Mouse (Mus musculus) right cerebral cortex, postnatal 14 days (tissue): Measurements from ENCODE around the gene Trim2.

Experiments used
- DNase-seq: peaks from one replicate; pipeline ENCODE4 v3.0.0; 2022

Trim2 gene

DNA sequence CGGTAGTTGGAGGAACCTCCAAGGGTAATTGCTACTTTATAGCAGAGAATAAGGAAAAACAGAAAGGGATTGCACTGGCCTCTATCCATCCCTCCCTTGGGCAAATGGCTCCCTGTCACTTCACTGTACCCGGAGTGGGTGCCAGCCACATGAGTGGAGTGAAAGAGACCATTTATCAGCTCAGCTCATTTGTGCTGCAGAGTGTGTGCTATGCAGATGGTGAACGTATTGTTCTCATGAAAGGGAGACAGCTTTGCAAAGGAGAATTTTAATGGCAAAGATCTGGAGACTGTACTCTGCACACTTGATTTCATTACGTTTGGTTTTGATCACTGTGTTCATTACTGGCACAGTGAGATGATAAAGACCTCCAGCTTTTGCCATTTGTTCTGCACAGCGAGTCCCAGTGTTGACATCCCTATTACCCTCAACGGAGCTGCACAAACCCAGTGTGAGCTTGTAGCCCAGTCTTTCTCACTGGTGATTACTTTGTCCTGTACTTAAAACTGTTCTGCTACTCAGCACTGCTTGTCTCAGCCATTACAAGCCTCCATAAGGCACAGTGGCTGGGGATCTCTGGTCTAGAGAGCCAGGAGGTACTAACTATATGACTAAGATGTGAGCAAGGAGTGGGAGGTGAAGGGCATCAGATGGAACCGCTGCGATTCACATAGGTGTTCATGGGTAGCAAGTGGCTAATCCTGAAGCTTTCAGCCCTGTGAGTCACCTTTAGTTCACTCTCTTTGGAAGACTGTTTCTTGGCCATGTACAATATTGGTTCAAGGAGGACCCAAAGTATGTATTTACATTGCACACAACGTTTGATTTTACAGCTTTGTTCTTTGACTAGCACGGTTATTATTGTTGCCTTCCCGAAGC is 53.7 kb downstream of the Trim2 start:
- DNase-seq = no peak

DNA sequence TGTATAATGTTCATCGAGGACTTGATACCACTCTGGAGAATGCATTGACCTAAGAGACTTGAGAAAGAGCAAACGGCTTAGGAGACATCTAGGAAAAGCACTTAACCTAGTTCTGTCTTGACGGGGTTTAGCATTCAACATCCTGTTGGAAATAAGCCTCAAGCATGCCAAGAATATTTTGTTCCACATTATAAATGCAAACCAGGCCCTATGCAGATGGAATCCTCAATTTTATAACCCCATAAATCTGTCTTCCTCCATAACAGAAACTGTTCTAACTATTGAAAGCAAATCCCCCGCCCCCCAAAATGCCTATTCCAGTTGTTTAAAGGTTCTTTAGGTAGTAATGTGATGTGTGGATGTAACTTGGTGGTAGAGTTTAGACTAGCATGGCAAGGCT is 55.0 kb downstream of the Trim2 start:
- no peak for DNase-seq

DNA sequence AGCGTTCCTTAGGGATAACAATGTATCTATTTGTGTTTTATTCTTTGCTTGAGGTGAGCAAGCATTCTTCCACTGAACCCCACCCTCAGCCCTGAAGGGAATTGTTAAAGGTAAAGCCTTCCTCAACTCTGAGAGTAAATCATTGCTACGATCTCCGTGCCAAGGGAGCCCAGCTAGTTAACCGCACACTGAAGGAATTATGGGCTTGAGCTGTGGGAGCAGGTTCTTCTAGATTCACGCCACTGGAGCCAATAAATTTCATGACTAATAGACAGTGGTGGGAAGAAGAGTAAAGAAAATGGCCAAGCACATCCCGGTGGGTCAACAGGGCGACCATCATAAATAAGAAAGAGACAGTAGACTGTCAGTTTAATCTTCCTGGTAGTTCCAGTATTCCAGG is 56.4 kb downstream of the Trim2 start:
- no peak for DNase-seq

DNA sequence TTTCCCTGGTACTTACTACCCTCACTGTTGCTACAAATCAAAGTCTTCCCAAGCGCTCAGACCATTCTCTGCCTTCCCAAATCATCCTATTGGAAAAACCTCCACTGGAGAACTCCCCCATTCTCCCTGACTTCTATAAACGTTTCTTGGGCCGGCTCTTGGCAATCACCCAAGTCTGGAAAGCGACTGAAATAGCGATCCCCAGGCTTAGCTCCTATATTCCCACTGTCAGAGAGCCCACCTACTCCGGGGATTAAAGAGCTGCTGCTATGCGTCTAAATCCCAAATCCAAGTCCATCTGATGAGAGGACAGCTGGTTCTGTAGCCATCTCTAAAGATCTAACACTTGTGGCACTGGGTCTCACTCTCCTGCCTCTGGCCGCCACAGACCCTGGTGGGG is 58.9 kb downstream of the Trim2 start:
- DNase-seq = no peak

DNA sequence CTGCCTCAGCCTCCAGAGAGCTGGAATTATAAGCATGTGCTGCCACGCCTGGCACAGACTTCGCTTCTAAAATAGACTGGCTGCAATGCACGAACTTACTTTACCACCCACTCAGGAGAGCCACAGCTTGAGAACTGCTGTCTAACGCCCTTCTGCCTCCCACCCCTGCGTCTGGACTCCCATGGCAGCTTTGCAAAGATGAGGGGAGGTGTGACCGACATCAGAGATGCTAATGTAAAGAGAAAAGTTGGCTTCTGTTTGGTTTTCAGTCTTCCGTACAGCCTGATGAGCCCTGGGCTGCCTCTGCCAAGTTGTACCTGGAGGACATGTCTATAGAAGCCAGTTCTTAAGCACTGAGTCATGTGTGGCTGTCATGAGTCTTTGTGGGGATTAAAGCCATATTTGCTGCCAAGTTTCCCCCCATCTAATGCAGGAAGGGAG is 60.2 kb downstream of the Trim2 start:
- DNase-seq = peak; percentile 64

DNA sequence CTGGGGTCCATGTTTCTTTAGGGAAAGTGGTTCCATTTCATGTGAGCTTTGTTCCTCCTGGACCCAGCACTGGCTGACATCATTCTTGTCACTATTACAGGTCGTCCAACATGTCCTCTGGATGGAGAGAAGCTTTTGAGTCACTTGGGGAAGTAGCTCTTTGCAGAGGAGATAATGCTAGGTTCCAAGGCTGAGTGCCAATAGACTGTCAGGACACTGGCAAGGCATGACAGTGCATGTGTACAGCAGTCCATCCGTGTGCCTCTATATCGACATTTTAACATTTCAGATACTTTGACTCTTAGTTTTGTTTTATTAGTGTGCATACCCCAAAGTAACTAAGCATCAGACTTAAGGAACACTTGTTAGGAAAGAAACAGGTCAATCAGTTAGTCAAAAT is 63.6 kb downstream of the Trim2 start:
- DNase-seq = no peak

DNA sequence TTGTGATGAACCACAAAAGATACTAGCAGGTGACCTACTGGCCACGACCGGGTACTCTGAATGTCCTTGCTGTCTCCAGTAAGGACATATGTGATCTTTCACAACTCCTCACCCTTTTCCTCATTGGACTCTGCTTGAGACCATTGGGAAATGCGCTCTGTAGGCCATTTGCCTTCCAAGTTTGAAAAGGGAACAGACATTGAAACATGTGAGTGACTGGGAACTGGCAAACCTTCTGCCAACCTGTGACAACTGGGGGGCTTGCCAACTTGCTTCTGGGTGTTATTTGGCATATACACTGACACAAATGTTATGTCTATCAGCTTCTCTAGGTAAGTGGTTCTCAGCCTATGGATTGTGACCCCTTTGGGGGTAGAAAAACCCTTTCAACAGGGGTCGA is 64.2 kb downstream of the Trim2 start:
- no peak for DNase-seq

DNA sequence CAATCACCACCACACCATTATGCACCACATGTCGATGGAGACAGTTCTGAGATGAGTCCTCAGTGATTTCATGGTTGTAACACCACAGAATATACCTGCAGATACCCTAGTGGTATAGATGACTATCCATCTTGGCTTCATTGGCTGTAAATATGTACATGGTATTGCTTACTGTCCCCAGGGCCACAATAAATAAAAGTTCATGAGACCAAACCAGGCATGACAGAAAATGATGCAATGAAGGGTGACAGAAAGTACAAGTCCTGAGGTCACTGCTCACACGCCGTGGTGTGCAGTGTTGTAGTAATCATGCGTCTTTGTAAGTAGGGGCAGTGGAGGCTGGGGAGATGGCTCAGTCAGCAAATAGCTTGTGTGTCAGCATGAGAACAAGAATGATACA is 65.6 kb downstream of the Trim2 start:
- no peak for DNase-seq

DNA sequence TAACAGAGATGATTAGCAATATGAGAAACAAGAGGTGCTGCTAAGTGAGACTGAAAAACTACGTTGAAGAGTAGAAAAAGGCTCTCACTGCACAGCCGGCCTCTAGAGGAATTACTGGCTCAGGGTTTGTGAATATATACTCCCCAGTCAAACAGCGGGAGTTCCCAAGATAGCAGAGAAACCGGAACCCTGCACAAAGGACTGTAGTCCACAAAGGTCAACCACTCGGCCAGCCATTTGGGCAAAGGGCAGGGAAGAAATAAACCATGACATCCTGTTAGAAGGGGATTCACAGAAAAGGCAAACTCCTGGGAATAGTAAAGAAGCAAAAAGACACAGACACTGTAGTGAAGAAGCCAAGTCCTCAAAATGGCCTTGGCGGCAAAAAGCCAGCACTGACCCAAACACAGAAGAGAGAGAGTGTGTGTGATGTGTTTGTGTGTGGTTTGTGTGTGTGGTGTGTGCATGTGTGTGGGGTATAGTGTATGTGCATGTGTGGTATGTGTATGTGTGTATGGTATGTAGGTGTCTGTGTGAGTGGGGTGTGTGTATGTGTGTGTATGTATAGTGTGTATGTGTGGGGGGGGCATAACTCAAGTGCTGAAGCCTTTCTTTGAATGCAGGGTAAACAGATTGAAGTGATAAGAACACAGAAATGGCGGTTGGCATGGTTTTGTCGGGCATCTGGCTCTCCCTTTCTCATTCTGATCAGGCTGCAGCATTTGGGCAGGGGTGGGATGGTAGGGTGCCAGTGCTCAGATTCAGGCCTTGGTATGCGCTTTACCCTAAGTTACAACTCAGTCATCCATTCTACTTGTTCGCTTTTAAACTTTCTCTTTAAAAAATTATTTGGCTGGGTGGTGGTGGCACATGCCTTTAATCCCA is 71.0 kb downstream of the Trim2 start:
- DNase-seq = no peak

DNA sequence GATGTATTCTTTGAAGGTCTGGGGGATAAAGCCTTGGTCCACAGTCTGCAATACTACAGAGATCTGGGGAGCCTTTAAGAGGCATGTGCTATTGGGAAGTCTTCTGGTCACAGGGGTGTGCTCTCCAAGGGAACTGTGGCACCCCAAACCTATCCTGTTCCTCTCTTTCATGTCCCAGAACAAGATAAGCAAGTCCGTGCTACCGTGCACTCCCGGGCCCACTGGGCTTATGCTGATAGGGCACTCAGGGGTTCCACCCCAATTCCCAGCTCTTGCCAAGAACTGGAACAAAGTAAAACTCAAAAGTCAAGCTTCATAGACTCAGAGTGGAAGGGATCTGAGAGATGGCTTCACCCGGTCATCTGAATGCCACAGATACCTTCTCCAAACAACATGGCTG is 72.1 kb downstream of the Trim2 start:
- no peak for DNase-seq

DNA sequence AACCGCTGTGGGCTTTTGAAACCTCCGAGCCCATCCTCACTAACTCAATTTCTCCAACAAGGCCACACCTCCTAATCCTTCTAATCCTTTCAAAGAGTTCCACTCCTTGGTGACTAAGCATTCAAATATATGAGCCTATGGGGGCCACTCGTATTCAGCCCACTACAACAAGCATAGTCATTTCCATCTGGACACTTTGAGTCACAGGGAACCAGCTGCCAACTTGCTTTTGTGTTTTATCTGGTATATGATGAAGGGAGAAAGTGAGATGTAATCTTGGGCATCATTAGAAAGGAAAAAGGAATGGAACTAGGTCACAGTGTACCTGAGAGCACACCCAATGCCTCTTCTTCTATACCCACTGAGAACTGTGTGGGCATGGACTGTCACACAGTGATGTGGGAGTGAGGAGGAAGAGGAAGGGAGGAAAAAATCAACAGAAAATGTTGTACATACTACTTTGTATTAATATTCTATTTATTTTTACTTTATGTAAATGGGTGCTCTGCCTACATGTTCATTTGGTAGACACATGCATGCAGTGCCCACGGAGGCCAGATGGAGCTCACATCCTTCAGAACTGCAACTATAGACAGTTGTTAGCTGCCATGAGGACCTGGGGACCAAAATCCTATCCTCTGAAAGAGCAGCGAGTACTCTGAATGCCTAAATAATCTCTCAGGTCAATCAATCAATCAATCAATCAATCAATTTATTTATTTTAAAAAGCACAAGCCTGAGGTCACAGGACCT is 72.8 kb downstream of the Trim2 start:
- no peak for DNase-seq

DNA sequence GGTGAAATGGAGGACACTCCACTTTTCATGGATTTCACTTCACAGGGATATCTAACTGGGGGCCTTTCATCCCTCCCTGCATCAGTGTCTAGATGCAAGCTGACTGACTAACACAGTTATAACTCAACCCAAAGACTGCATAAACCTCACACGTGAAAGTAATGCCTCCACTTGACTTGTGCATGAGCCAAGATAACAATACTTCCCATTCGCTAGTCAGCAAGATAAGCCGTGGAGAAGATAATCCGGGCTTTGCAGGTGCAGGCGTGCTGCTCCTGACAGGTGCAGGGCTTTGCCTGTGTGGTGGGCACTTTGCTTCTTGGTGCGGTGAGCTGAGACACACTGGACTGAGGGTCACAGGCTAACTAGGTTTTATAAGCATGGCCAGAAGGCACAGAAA is 74.4 kb downstream of the Trim2 start:
- no peak for DNase-seq

DNA sequence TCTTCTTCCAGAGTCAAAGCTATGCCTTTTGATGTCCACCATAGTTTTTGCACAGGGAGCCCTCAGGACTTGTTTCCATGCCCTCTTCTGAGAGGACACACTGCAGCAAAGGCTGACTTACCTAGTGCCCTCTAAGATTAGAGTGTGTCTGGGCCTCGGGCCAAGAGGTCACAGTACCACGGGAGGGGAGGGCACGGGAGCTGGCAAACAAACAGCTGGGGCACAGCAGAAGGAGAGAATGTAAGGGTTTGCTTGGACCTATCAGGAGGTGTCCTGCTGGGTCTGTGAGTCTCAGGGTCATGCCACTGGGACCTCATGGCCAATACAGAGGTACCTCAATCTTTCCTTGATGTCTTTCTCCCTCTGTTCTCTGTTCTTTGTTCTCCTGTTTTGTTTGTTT is 75.7 kb downstream of the Trim2 start:
- no peak for DNase-seq

DNA sequence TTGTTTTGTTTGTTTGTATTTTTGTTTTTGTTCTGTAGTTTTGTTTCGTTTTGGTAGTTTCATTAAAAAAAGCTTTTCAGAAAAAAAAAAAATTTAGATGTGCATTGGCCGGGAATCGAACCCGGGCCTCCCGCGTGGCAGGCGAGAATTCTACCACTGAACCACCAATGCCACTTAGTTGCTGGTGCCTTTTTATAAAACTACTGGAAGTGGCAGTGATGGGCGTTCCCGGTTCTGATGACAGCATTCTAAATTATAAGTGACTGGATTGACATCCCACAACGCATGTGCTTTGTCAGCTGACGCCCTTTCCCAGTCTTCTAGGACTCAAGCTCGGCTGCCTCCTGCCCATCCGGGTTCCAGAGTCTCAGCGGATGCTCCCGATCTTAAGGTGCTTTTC is 77.8 kb downstream of the Trim2 start:
- DNase-seq = no peak

DNA sequence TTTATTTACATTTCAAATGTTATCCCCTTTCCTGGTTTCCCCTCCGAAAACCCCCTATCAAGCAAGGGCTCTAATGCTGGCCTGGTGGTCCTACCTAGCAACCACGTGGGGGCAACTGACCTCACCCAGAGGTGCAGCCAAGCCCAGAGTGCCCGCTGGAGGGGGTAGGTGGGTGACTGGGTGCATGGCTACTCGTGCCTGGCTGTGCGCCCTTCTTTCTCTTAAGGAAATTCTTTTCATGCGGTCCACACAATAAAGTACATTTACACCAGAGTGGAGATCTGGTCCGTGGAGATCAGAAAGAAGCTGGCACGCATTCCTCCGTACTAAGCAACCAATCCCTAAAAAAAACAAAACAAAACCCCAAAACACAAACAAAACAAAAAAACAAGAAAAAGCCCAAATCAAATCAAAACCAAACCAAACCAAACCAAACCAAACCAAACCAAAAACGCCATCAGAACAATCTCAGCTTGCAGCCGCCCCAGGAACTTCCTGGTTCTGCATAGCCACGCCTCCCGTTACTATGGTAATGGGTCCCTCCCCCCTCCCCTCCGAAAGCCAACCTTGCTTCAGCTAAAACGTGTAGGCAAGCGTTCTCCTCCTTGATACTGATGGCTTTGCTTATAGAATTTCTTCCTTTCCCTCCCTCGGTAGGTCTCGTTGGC is 78.3 kb downstream of the Trim2 start:
- no peak for DNase-seq

DNA sequence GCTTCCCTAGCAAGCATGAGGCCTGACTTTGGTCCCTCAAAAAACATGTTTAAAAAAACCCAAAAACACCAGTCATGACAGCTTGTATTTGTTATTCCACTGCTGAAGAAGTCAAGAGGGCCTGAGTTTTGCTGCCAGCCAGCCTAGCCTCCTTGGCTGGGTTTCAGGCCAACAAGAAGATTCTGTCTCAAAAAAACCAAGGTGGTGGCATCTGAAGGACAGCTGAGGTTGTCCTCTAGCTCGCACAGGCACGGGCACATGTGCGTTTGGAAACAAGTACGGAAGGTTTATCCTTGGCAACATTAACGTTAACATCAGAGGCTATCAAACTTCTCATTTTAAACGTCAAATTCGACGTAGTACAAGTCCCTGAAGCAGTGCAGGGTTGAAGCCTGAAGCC is 79.0 kb downstream of the Trim2 start:
- DNase-seq = no peak

DNA sequence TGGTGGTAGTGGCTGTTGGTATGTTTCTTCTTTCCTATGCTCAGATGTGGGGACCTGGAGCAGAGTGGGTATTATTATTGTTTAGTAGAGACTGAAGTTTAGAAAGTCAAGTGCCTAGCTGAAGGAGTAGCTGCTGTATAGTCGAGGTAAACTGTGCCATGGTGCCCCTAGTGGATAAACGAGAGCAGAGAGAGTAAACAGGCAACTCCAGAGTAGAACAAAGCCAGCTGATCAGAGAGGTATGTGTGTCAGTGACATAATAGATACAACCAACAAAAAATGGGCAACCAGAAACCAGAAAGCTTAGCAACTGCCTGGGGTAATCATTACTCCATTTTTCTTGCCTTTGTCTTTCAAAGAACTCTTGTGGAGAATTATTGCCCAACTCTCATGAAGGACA is 81.7 kb downstream of the Trim2 start:
- no peak for DNase-seq

DNA sequence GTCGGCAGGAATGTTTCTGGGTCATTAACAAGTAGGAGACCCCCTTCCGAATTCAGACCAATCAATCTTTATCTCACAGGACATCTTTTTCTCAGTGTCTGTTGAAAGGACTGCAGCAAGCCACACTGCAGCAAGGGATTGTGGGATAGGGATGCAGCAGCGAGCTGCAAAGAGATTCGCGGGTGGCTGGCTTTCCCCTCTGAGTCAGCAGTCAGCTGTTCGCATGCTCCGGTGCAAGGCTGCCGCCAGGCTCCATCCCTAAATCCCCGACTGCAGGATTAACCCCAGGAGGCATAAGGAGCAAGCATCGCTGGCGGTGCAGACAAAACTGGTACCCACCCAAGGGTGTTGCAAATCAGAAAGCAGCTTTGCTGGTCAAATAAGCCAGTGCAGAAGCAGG is 85.9 kb downstream of the Trim2 start:
- DNase-seq = peak; percentile 75

DNA sequence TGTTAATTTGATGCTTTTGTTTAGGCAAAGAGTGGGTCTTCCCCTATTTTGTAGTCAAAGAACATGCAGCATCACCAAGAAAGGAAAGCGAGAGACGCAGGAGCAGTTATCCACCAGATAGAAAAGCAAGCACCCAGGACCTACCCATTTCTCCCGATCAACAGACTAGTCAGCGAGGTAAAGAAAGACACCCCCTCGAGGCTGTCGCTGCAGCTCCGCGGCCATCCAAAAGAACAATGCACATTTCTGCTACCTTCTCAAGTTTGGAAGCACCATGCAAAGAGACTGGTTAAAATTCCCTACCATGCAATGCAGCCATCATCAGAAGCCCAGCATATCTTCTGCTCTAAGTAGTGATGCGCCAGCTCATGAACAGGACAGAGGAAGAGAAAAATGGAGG is 86.4 kb downstream of the Trim2 start:
- no peak for DNase-seq

DNA sequence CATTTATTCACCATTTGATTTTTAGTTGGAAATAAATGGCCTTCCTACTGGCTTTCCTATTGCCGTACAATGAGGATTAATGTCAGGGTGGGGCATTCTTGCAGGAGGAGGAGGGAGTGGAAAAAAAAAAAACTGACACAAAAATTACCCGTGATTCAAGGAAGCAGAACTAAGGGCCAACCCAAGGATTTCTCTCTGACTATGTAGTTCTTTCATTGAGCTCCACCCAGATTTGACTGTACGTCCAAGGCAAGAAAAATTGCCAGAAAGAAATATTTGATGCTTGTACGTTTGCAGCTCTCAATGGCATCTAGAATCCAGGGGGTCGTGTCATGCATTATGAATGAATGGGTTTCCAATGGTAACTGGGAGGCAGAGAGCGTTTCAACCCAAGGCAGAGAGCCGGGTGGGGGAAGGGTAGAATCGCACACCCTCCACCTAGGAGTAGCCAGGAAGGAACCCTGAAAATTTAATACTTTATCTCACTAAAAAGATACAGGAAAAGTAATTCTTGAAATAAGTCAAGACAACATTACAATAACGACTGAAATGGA is 86.9 kb downstream of the Trim2 start:
- DNase-seq = peak; percentile 52

DNA sequence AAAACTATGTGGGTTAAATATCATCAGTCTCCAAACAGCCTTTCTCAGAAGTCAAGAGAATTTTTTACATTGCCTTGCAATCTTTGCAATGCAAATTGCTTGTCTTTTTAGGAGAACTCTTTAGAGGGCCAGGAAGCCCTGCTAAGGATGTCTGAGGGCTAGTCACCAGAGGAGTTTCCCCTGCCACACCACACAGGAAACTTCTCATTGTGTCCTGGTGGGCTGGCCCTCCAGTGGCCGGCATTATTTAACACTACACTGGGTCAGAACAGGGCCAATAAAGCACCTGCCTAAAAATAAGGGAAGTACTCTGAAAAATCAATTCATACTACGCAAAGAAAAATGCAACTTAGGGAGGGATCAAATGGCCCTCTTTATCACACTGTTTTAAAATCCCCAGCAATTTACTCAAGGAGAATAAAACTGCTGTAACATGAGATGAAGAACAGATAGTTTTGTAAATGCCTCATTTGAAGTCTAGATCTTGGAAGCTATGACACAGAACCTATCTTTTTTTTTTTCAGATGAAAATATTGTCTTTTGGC is 87.4 kb downstream of the Trim2 start:
- no peak for DNase-seq

DNA sequence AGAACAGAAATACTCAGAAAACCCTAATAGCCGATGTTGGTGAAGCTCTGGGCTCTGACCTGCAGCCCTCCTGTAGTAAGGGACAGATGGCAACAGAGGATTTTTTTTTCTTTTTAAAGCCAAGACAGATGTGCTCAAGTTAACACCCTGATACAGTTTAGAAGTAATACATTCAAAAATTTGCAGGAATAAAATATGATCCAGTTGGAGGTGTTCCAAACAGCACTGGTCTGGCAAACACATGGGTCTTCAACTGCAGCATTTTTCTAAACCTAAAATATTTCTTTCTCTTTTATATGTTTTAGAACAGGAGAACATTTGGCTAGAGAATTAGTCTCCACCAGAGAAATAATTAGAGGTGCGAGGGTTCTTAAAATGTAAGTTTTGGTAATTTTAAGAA is 88.2 kb downstream of the Trim2 start:
- DNase-seq = no peak
